Mouse (Mus musculus): ENCODE measurements around the gene Riok1. TPM values are rescaled to one million over a fixed set of nuclear protein-coding genes. Genes with fewer than 3 reads are reported as not detected.

Gene Riok1
- polyA plus RNA-seq, 1 experiment from 2014 or later: 45.9 TPM

DNA sequence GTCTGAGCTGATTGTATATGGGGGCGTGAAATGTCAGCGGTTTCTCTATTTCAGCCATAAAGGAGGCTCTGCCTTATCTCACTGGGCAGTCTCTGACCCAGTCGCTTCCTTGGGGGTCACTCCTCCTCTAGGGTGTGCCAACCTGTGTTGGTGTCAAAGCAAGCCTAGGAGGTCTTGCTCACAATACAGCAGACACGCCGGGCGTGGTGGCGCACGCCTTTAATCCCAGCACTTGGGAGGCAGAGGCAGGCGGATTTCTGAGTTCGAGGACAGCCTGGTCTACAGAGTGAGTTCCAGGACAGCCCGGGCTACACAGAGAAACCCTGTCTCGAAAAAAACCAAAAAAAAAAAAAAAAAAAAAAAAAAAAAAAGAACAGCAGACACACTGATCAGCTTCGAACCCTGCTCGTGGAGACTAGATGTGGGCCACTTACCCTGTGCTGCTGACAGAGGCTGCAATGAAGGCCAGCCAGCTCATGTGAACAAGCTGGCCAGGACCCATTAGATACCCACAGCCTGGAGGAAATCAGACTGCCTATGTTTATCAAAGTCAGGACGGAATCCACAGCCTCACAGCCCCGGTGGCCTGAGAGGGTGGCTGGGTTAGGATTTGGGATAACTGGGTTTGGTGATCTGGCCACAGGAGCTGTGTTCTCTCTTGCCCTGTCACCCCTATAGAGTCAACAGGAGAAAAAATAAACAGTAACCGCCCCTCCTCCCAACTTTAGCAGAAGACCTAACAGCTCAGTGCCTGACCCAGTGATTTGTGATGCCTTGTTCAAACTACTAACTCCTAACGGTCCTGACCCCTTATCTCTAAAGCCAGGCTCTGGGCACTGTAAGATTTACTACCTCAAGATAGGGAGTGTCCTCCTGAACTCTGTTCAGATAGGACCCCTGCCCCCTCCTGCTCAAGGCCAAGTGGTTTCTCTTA, 36.8 kb downstream of the Riok1 start:
- Histone ChIP-seq H3K9me3 (no peaks in the 10 kb centered on the region), H3K27ac (no peak overlapping the region), H3K36me3 (no peaks in the 10 kb centered on the region), H3K9ac (no peak overlapping the region), H3K4me3 (replicated peaks) (no peak overlapping the region), H3K27me3 (replicated peaks) (no peaks in the 10 kb centered on the region), H3K4me1 (replicated peaks) (peaks cover 10% of the 10 kb centered on the region), H3K4me2 (replicated peaks) (no peak overlapping the region)
- WGBS: 66% methylated on average over 18 of the region's 18 CpGs
- ATAC-seq: peak; percentile 65

DNA sequence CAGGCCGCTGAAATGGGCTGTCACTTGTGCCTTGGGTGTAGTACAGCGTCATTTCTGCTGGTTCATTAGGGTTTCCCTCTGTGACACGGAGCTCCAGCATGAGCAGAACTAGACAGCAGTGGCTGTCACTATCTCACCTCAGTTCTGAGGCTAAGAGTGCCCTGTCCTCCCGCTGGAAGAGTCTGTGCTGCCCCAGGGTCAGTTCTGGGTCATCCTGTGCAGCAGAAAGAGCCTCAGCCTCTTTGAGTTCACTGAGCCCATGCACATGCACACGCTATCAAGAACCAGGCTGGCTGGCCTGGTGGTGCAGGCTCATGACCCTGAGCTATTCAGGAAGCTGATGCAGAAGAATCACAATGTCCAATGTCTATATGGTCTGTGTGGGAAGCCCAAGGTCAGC, 37.6 kb downstream of the Riok1 start:
- H3K4me2 ChIP-seq (replicated peaks): no peak overlapping the region
- WGBS: 18% methylated on average over 5 of the region's 5 CpGs
- H3K27ac ChIP-seq: no peak overlapping the region
- no peaks in the 10 kb centered on the region for H3K9me3 ChIP-seq
- H3K9ac ChIP-seq: no peak overlapping the region
- H3K4me3 ChIP-seq (replicated peaks): no peak overlapping the region
- peaks cover 10% of the 10 kb centered on the region for H3K4me1 ChIP-seq (replicated peaks)
- H3K36me3 ChIP-seq: no peaks in the 10 kb centered on the region
- ATAC-seq: peak; percentile 20; the same call in 1 of the 2 replicates
- no peaks in the 10 kb centered on the region for H3K27me3 ChIP-seq (replicated peaks)

DNA sequence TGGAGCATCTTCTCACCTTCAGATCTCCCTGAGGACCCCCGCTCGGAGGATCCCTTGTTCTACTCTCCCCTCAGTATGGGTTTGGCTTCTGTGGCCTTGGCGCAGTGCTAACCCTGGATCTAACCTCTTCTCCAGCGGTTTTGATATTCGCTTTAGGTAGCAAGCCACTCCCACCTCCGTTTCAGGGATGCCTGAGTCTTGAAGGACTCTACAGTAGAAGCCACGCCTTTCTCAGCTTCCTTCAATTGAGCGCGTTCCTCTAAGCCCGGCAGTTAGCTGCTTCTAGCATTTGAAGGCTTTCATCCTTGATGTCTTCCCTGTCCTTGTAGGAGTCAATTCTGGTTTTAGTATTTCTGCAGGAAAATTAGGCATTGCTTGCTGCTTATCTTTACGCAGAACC, 40.3 kb downstream of the Riok1 start:
- Histone ChIP-seq H3K4me1 (replicated peaks) (peaks cover 15% of the 10 kb centered on the region), H3K4me2 (replicated peaks) (0 out of 2 replicates have a peak overlapping the region, but pooled peaks have one; percentile 9), H3K9me3 (no peaks in the 10 kb centered on the region), H3K27me3 (replicated peaks) (no peaks in the 10 kb centered on the region), H3K4me3 (replicated peaks) (no peak overlapping the region), H3K27ac (no peak overlapping the region), H3K9ac (no peak overlapping the region), H3K36me3 (no peaks in the 10 kb centered on the region)
- WGBS: 25% methylated on average over 11 of the region's 11 CpGs
- ATAC-seq: no peak

DNA sequence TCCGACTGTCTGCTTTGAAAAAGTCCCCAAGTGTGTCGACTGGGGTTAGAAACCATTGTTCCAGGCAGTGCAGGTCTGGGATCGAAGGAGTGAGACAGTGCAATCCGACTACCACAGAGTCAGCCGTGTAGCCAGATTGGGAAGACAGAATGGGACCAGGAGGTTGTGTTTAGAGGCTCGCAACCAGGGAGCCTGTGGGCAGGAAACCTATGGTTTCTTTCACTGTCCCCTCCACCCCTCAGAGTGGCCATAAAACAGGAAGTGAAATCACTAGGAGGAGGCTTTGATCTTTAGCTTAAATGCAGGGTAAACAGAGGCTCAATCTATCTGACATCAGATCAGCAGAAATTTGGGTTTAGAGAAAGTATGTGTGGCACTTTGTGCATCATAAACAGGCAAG, 42.0 kb downstream of the Riok1 start:
- H3K9ac ChIP-seq: no peak overlapping the region
- no peaks in the 10 kb centered on the region for H3K36me3 ChIP-seq
- no peak overlapping the region for H3K4me3 ChIP-seq (replicated peaks)
- no peak overlapping the region for H3K4me2 ChIP-seq (replicated peaks)
- no peak for ATAC-seq
- peaks cover 20% of the 10 kb centered on the region for H3K4me1 ChIP-seq (replicated peaks)
- no peaks in the 10 kb centered on the region for H3K9me3 ChIP-seq
- no peaks in the 10 kb centered on the region for H3K27me3 ChIP-seq (replicated peaks)
- 49% methylated on average over 6 of the region's 6 CpGs for WGBS
- H3K27ac ChIP-seq: no peak overlapping the region

DNA sequence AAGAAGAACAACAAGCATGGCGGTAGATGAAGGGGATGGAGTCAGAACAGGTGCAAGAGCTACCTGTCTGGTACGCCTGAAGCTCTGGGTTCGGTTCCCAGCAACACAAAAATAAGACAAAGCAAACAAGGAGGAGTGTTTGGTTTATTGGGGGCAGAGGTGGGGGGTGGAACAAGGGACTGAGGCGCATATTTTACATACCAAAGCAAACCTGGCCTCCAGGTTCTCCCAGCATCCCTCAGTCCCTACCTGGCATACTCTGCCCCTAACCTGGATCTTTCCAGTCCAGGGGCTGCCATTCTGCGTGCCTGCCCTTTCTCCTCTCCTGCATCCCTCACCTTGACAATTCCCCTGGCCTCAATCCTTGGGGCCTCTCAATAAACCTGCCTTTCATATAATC, 42.6 kb downstream of the Riok1 start:
- 71% methylated on average over 5 of the region's 5 CpGs for WGBS
- no peak overlapping the region for H3K9ac ChIP-seq
- no peak overlapping the region for H3K4me2 ChIP-seq (replicated peaks)
- peaks cover 16% of the 10 kb centered on the region; the same call in 1 of the 2 replicates for H3K4me1 ChIP-seq (replicated peaks)
- no peaks in the 10 kb centered on the region for H3K9me3 ChIP-seq
- no peaks in the 10 kb centered on the region for H3K36me3 ChIP-seq
- no peak overlapping the region for H3K4me3 ChIP-seq (replicated peaks)
- H3K27me3 ChIP-seq (replicated peaks): no peaks in the 10 kb centered on the region
- no peak overlapping the region for H3K27ac ChIP-seq
- no peak for ATAC-seq

DNA sequence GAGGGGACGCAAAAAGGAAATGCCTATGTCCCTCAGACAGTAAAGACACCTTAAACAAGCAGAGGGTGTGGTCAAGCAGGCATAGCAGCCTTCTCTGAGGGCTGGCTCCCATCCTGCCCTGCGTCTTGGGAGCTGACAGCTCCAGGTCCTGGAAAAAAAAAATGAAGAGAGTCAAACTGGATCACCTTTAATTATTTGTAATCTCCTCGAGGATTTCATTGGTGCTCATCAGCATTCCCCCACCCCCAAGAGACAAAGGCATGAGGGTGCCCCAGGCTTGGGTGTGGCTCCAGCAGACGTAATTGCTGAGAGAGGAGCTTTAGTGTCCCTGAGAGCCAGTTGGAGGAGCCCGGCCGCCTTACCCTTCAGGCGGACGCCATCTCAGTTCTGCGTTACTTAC, 43.2 kb downstream of the Riok1 start:
- Histone ChIP-seq H3K27me3 (replicated peaks) (no peaks in the 10 kb centered on the region), H3K4me2 (replicated peaks) (peak overlapping the region; percentile 2; the same call in 1 of the 2 replicates), H3K9ac (no peak overlapping the region), H3K27ac (no peak overlapping the region), H3K36me3 (no peaks in the 10 kb centered on the region), H3K4me1 (replicated peaks) (peaks cover 14% of the 10 kb centered on the region; the same call in 1 of the 2 replicates), H3K9me3 (no peaks in the 10 kb centered on the region), H3K4me3 (replicated peaks) (no peak overlapping the region)
- peak; percentile 68 for ATAC-seq
- 40% methylated on average over 9 of the region's 9 CpGs for WGBS

DNA sequence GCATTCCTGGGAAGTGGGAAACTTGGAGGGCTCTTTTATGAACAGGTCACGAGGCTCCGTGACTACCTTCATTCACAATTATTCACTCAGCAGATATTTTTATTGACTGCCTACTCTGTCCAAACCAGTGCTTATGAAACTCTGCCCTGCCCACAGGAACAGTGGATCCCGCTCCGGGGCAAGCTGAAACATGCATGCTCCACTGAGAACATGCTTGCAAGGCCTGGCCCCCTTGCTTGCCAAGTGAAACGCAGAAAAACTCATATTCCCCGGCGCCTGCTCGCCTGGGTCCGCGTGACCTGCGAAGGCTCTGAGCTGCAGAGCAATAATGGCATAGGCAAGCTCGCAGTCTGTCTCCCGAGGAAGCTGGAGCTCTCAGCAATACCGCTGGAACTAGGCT, 43.9 kb downstream of the Riok1 start:
- 79% methylated on average over 14 of the region's 14 CpGs for WGBS
- H3K27ac ChIP-seq: no peak overlapping the region
- H3K27me3 ChIP-seq (replicated peaks): no peaks in the 10 kb centered on the region
- H3K9me3 ChIP-seq: no peaks in the 10 kb centered on the region
- no peak overlapping the region for H3K9ac ChIP-seq
- H3K4me3 ChIP-seq (replicated peaks): no peak overlapping the region
- no peaks in the 10 kb centered on the region for H3K36me3 ChIP-seq
- H3K4me1 ChIP-seq (replicated peaks): peaks cover 14% of the 10 kb centered on the region; the same call in 1 of the 2 replicates
- 0 out of 2 replicates have a peak, but pooled peaks have one; percentile 11 for ATAC-seq
- no peak overlapping the region for H3K4me2 ChIP-seq (replicated peaks)

DNA sequence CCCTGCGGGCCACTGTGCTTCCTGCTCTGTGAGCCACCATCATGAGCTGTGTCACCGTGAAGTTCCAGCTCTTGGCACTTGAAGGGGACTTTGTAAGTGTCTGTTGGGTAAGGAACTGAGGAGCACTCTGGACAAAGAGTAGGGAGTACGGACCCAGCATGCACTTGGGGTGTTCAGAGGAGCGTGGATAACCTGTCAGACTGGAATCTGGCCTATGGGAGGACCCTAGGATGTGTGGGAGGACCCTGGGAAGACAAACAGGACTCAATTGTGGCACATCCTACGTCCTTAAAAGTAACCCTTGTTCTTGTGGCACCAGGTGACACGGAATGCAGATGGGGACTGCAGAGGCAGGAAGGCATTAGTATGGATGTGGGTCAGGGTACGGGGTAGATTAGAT, 44.4 kb downstream of the Riok1 start:
- Histone ChIP-seq H3K9ac (no peak overlapping the region), H3K4me1 (replicated peaks) (peaks cover 14% of the 10 kb centered on the region; the same call in 1 of the 2 replicates), H3K9me3 (no peaks in the 10 kb centered on the region), H3K36me3 (no peaks in the 10 kb centered on the region), H3K4me3 (replicated peaks) (no peak overlapping the region), H3K27me3 (replicated peaks) (no peaks in the 10 kb centered on the region), H3K27ac (no peak overlapping the region), H3K4me2 (replicated peaks) (no peak overlapping the region)
- ATAC-seq: 0 out of 2 replicates have a peak, but pooled peaks have one; percentile 13
- 70% methylated on average over 7 of the region's 7 CpGs for WGBS

DNA sequence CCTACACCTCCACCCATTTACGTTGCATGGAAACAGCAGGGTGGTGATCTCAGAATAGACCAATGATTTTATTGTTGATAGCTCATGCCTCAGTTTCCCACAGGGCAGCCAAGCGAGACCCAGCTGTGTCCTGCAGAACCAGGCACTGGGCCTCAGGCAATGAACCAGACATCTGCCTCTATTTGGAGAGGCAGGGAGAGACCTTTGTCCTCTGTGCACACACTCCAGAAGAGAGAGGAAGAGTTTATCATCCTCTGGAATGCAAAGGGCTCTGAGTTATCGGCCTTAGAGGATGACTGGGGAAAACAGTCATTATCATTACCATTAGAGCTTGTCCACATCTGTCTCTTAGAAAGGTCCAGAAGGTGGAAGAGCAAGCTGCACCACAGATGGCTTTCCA, 49.9 kb downstream of the Riok1 start:
- Histone ChIP-seq H3K4me2 (replicated peaks) (no peak overlapping the region), H3K27me3 (replicated peaks) (no peaks in the 10 kb centered on the region), H3K4me3 (replicated peaks) (no peak overlapping the region), H3K27ac (no peak overlapping the region), H3K9me3 (no peaks in the 10 kb centered on the region), H3K4me1 (replicated peaks) (peaks cover 13% of the 10 kb centered on the region), H3K36me3 (no peaks in the 10 kb centered on the region), H3K9ac (no peak overlapping the region)
- peak; percentile 29; the same call in 1 of the 2 replicates for ATAC-seq
- 31% methylated on average over 3 of the region's 3 CpGs for WGBS

DNA sequence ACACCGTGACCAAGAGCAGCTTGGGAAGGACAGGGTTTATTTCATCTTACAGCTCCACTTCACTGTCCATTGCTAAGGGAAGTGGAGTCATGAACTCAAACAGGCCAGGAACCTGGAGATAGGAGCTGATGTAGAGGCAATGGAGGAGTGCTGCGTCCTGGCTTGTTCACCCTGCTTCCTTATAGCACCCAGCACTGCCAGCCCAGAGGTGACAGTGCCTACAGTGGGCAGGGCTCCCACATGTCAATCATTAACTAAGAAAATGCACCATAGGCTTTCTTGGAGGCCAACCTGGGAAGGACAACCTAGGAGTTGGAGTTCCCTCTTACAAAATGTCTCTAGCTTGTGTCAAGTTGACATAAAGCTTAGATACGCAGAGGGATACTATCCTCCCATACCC, 51.2 kb downstream of the Riok1 start:
- peaks cover 11% of the 10 kb centered on the region for H3K4me1 ChIP-seq (replicated peaks)
- no peaks in the 10 kb centered on the region for H3K27me3 ChIP-seq (replicated peaks)
- 56% methylated on average over 3 of the region's 3 CpGs for WGBS
- H3K9me3 ChIP-seq: no peaks in the 10 kb centered on the region
- H3K36me3 ChIP-seq: no peaks in the 10 kb centered on the region
- H3K4me3 ChIP-seq (replicated peaks): no peak overlapping the region
- peak overlapping the region; percentile 71 for H3K27ac ChIP-seq
- no peak overlapping the region for H3K4me2 ChIP-seq (replicated peaks)
- H3K9ac ChIP-seq: no peak overlapping the region
- peak; percentile 87 for ATAC-seq

DNA sequence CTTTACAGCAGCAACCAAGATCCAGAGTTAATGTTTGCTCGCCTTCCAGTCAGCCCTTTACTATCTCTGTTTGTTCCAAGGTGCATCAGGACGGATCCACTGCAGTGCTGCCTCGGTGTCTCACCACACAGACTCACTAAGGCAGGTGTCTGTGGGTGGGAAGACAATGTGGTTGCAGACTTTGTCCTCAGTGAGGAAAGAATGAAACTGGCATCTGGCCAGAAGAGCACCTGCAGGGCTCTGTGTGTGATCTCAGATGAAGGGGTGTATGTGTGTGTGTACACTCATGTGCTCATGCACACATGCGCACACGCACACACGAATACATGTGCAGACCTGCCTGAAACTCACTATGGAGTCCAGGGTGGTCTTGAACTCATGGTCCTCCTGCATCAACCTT, 52.7 kb downstream of the Riok1 start:
- ATAC-seq: peak; percentile 86
- no peak overlapping the region for H3K4me3 ChIP-seq (replicated peaks)
- no peak overlapping the region for H3K9ac ChIP-seq
- H3K36me3 ChIP-seq: no peaks in the 10 kb centered on the region
- H3K27me3 ChIP-seq (replicated peaks): no peaks in the 10 kb centered on the region
- peak overlapping the region; percentile 45 for H3K4me2 ChIP-seq (replicated peaks)
- 66% methylated on average over 6 of the region's 6 CpGs for WGBS
- H3K9me3 ChIP-seq: no peaks in the 10 kb centered on the region
- peaks cover 8% of the 10 kb centered on the region for H3K4me1 ChIP-seq (replicated peaks)
- H3K27ac ChIP-seq: peak overlapping the region; percentile 85

DNA sequence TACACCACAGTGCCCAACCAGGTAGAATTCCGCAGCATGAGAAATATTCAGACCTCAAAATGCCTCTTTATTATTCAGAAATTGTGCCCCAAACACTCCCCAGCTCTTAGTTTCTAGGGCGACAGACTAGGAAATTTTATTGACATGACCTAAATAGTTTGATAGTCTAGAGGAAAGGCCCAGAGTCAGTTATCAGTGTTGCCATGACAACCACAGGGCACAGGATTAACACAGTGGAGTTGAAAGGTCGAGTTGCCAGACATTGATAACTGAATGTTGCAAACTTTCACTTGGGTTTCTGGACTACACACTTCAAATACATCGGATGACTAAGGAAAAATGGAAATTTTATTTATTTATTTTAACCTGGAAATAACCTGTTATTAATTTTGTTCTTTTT, 53.1 kb downstream of the Riok1 start:
- peak overlapping the region; percentile 85 for H3K27ac ChIP-seq
- H3K4me3 ChIP-seq (replicated peaks): no peak overlapping the region
- H3K9me3 ChIP-seq: no peaks in the 10 kb centered on the region
- 29% methylated on average over 4 of the region's 4 CpGs for WGBS
- H3K9ac ChIP-seq: no peak overlapping the region
- peak; percentile 84 for ATAC-seq
- peaks cover 8% of the 10 kb centered on the region for H3K4me1 ChIP-seq (replicated peaks)
- H3K27me3 ChIP-seq (replicated peaks): no peaks in the 10 kb centered on the region
- no peaks in the 10 kb centered on the region for H3K36me3 ChIP-seq
- peak overlapping the region; percentile 45 for H3K4me2 ChIP-seq (replicated peaks)

DNA sequence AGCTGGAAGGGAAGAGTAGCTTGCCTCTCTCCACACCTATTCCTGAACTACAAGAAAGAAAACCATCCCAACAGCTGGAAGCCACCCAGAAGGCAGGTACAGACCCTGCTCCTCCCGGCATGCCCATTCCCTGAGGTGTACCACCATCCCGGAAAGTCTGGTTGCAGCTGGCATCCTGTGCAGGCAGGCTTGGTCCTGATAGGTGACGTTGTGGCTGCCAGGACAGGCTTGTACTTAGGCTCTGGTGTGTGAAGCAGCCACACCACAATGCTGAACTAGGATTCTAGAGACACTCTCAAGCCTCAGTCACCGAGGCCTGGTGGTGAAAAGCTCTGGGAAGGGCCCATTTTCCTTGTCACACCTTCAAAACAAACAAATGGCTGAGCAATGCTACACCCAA, 59.4 kb downstream of the Riok1 start:
- Histone ChIP-seq H3K9ac (no peak overlapping the region), H3K4me1 (replicated peaks) (no peaks in the 10 kb centered on the region), H3K9me3 (no peaks in the 10 kb centered on the region), H3K4me3 (replicated peaks) (no peak overlapping the region), H3K4me2 (replicated peaks) (no peak overlapping the region), H3K36me3 (no peaks in the 10 kb centered on the region), H3K27ac (no peak overlapping the region), H3K27me3 (replicated peaks) (no peaks in the 10 kb centered on the region)
- no peak for ATAC-seq
- WGBS: 53% methylated on average over 4 of the region's 4 CpGs
